Mouse (Mus musculus) lung, postnatal 36 days (tissue): ENCODE data around the gene Homez.

ENCODE experiments used
- DNase-seq: peaks from one replicate; pipeline ENCODE4 v3.0.0; 2022; ENCODE audit warnings: mixed read lengths

Gene Homez

GRCm38 (mm10) chr14:54866936-54867335, 3.8 kb downstream of the Homez start:
- DNase-seq = peak; percentile 20

DNA sequence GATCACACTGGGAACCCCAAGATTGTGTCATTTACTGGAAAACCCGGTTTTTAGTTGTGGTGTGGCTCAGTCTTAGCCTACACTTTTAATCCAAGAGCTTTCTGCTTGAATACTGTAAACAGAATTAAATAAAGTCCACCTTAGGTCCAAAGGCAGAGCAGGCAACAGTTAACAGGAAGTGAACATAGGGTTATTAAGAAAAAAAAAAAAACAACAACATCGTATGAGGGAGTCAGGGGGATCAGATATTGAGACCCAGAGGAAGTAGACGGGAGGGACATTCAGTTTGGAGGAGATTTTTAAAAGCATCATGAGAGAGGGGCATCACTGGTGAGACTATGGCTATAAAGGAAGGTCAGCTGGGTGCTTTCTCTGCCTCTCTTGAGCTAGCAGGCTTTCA, 4.5 kb downstream of the Homez start:
- DNase-seq = no peak

DNA sequence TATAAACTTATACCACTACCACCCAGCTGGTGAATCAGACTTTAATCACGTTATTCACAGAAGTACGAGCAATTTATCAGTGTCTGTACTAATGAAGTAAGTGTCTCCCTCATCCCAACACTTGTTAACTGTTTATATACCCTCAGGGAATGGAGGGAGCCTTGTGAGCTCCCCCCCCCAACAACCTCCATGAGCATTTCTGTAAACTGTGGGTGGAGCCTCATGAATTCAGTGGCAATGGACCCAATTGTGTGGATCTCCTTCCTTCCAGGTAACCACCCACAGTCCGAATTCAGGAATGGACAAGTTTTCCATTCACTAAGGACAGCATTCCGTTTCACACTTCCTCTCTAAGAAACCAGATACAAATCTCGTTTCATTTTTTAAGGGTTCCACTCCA, 5.1 kb downstream of the Homez start:
- no peak for DNase-seq

- no peak for DNase-seq
Observed at GRCm38 (mm10) chr14:54864313-54865036, 6.3 kb downstream of the Homez start.

GRCm38 (mm10) chr14:54863501-54864312, 7.1 kb downstream of the Homez start:
- DNase-seq = peak; percentile 96

GRCm38 (mm10) chr14:54860511-54860910, 10.2 kb downstream of the Homez start:
- peak; percentile 84 for DNase-seq

- DNase-seq = no peak
Observed at GRCm38 (mm10) chr14:54857891-54858290, 12.9 kb downstream of the Homez start.

DNA sequence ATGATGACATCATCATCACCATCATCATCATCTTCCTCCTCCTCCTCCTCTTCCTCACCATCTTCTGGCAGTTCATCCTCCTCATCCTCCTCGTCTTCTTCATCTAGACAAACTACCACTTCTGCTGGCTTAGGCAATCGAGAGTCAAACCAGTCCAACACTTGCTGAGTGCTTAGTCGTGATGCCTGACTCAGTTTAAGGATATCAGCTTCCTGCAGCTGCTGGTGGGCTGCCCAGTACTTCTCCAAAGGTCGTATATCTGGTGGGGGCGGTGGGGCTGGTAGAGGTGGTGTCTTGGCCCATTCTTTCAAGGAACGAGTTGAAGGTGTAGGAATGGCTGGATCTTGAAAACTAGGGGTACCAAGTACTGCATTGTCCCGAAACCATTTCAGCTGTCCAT, 14.1 kb downstream of the Homez start:
- no peak for DNase-seq

DNA sequence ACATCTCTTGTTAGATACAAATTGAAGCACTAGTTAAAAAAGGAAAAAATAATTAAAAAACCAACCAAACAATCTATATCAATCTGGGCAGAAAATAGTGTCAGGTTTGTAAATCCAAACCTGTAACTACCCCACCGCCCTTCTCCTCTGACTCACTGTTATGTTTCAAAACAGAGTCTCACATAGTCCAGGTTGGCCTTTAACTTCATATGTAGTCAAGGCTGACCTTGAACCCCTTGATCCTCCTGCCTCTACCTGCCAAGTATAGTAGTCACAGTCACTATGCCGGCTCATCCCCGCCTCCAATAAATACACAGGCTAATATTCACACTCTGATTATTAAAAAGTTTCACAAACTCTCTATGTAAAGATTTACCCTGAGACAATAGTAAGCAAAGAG, 15.0 kb downstream of the Homez start:
- DNase-seq = no peak

GRCm38 (mm10) chr14:54843461-54843860, 27.3 kb downstream of the Homez start:
- DNase-seq = peak; percentile 39

DNA sequence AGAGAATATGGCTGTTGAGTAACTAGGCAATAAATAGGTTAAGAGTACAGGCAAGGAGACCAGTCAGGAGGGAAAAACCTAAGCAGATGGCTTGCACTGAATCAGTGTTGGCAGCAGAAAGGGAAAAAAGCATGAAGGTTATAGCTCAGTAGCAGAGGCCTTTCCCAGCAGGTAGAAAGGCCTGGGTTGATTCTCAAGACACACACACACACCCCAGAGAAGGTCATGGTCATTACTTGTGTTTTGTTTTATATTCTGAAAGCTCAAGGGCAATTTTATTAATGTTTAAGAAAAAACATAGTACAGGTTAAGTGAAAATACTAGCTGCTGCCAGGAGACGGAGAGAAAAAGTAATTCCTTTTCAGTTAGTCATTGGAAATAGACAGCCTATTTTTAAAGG, 47.0 kb downstream of the Homez start:
- no peak for DNase-seq

DNA sequence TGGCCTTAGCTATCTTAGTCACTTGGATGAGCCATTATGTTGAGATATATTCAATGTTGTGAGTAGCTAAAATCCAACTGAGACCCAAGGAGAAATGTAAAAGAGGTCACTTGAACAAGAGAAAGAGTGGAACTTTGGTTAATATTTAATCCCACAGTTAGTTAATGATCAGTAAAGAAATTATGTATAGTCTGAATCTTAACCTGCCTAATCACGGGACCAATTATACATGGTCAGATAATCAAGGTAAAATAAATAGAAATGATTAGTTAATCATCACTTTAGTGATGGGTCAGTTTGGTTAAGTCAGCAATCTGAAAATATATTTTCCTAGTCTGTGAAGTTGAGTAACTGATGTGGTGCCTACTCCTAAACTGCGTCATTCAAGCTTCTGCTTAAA, 48.5 kb downstream of the Homez start:
- DNase-seq = no peak

- peak; percentile 30 for DNase-seq
Observed at GRCm38 (mm10) chr14:54817791-54818190, 53.0 kb downstream of the Homez start.

GRCm38 (mm10) chr14:54815737-54816136, 55.0 kb downstream of the Homez start:
- DNase-seq = no peak

DNA sequence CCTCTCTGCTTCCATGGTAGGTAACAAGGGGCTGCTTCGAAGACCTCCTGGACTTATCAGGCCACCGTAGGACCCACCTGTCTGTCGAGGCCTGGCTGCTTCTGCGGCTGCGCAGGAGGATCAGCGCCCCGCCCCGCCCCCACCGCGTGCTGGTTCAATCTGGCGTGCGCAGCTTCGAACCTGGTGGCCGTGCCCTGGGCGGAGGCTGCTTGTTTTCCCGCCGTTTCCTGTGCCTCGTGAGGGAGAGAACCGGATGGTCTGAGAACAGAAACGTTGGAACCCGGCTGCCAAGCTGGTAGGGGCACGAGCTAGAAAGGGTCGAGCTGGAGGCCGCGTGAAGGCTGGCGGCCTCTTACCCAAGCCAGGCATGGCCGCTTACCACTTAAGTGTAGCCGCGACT, 56.8 kb downstream of the Homez start, which contains the start of gene Rnf212b:
Gene Rnf212b (plus strand): TSS at position 151 of the 400 bp plus-strand sequence.
- no peak for DNase-seq

GRCm38 (mm10) chr14:54809668-54810033, 61.1 kb downstream of the Homez start:
- DNase-seq = no peak

DNA sequence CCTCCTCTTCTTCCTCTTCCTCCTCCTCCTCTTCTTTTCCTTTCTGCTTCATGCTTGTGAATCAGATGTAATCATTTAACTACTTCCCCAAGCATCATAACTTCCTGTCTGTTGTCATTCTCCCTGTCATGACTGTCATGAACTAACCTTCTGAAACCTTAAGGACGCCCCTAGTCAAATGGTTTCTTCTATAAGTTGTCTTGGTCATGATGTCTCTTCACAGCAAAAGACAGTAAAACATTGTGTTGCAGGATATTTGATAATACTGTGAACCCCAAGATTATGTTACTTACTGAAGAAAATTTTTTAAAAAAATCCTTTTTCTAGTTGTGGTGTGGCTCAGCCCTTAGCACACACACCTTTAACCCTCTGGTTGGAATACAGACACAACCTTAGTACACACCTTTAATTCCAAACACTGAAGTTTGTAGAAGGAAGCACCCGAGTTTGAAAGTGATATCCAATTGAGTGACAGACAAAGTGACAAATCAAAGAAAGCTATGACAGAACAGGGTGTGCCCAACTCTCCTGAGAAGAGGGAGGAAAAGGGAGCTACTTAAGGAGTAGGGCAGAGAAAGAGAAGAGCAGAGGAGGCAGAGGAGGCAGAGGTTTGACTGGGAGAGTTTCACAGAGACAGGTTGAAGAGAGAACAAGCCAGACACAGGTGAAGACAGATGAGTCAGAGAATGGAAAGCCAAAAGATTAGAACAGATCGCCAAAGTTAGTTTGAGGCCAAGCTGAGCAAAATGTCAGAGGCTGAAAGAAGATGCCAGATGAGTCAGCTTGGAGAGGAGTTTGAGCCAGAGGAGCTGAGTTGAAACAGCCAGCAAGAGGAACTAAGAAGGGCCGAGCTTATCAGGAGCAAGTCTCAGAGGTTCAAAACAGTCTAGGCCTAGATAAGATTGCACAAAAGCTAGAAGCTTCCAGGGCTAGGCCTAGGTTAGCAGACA, 61.8 kb downstream of the Homez start:
- peak; percentile 12 for DNase-seq

- no peak for DNase-seq
Observed at GRCm38 (mm10) chr14:54806124-54806523, 64.6 kb downstream of the Homez start.
